Mouse (Mus musculus) bone marrow macrophage, adult 2 months (primary cell): ENCODE data around the gene Pde4d. TPM values are rescaled to one million over a fixed set of nuclear protein-coding genes. Genes with fewer than 3 reads are reported as not detected.

ENCODE experiments used
- H3K27ac ChIP-seq: 2 replicates; pipeline ENCODE4 v1.5.1; 2012; ENCODE audit warnings: low read depth, low read length; ENCODE audit not compliant: insufficient read depth
- H3K4me1 ChIP-seq: 2 replicates; pipeline ENCODE4 v1.6.1; 2012; ENCODE audit warnings: low read length; ENCODE audit not compliant: control insufficient read depth, insufficient read depth
- H3K4me3 ChIP-seq: 2 replicates; pipeline ENCODE4 v1.5.1; 2012; ENCODE audit warnings: mild to moderate bottlenecking, low read length, moderate library complexity; ENCODE audit not compliant: insufficient read depth
- CTCF ChIP-seq: IDR thresholded peaks from 2 replicates; pipeline ENCODE4 v1.5.1; 2012; ENCODE audit warnings: low read depth, mild to moderate bottlenecking, low read length, moderate library complexity
- POLR2A ChIP-seq: IDR thresholded peaks from 2 replicates; pipeline ENCODE4 v1.6.1; 2012; ENCODE audit warnings: mild to moderate bottlenecking, low read depth, low read length, borderline replicate concordance
- polyA plus RNA-seq: library from polyadenylated mRNA; stranded (reverse); fragments of >200 nt; gene quantifications from 2 replicates; pipeline ENCODE4 v1.2.4, GENCODE M21; 2012; ENCODE audit not compliant: missing spikeins, insufficient read depth, insufficient read length

Gene Pde4d
- polyA plus RNA-seq, 1 experiment, result 1.8 TPM

GRCm38 (mm10) chr13:109825891-109826290, 1376.1 kb downstream of the Pde4d start:
- no peak overlapping the region for H3K27ac ChIP-seq
- no peak overlapping the region for H3K4me3 ChIP-seq
- peaks cover 14% of the 10 kb centered on the region for H3K4me1 ChIP-seq
- TF ChIP-seq CTCF (no peak), POLR2A (no peak)

DNA sequence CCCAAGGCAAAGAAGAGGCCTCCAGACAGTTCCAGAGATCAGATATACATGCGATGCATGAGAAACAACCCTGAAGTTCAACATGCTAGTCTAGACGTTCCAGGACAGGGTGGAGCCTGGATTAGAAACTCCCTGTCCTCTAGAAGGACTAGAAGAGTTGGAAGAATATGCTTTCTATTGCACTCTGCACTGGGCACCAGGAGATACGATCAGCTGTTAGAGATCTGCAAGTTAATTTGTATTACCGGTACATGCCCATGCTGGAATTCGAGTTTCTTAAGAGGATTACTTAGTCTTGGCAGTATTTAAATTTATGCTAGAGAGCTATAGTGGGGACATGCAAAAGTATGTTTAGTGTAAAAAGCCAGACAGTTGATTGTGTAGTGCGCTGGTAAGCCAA, 1377.6 kb downstream of the Pde4d start:
- H3K27ac ChIP-seq, result no peak overlapping the region

DNA sequence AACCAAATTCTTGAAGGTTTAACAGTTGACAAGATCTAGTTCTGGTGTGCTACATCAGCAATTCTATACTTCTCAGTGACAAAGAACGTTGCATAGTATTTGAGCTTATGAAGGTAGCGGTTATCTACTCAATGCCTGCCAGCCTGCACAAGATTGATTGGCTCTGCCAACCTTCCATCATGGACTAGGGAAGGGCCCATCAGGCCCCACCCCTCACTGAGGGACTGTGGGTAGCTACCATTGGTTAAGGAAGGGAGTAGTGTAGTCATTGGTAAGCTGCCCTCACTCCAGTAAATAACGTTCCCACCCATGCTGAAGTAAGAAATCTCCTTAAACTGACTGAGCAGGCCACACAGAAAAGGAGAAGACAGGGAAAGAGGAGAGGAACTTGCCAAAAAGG, 1378.2 kb downstream of the Pde4d start:
- no peak overlapping the region for H3K4me3 ChIP-seq
- peaks cover 8% of the 10 kb centered on the region for H3K4me1 ChIP-seq
- H3K27ac ChIP-seq, result no peak overlapping the region
- TF ChIP-seq CTCF (no peak), POLR2A (no peak)

More for the DNA sequence above, 1377.6 kb downstream of the Pde4d start:
- peaks cover 9% of the 10 kb centered on the region for H3K4me1 ChIP-seq
- H3K4me3 ChIP-seq, result no peak overlapping the region
- TF ChIP-seq CTCF (no peak), POLR2A (no peak)

DNA sequence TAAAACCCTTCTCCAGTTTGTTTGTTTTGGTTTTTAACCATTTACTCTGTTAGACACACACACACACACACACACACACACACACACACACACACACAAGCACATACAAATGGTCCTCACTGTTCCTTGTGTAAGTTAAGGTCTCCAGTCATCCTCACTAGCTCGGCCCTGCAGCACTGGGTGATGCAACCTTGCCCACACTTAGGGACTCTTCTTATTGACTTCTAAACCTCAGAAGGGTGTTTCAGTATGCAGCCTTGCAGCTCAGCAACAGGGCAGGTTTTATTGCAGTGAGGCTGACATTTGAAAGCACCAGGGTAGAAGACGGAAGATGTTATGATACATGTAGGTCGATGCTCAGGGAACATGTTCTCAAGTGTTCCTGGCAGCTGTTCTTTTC, 1379.7 kb downstream of the Pde4d start:
- Histone ChIP-seq H3K27ac (no peak overlapping the region), H3K4me1 (no peaks in the 10 kb centered on the region), H3K4me3 (no peak overlapping the region)
- TF ChIP-seq CTCF (no peak), POLR2A (no peak)

- Histone ChIP-seq H3K27ac (no peak overlapping the region), H3K4me1 (no peaks in the 10 kb centered on the region), H3K4me3 (no peak overlapping the region)
- TF ChIP-seq POLR2A (no peak), CTCF (no peak)
Measured at GRCm38 (mm10) chr13:109834935-109835334, 1385.2 kb downstream of the Pde4d start.

GRCm38 (mm10) chr13:109837453-109837852, 1387.7 kb downstream of the Pde4d start:
- no peak overlapping the region for H3K4me3 ChIP-seq
- H3K4me1 ChIP-seq, result no peaks in the 10 kb centered on the region
- H3K27ac ChIP-seq, result no peak overlapping the region
- TF ChIP-seq CTCF, result no peak
- TF ChIP-seq POLR2A, result no peak

DNA sequence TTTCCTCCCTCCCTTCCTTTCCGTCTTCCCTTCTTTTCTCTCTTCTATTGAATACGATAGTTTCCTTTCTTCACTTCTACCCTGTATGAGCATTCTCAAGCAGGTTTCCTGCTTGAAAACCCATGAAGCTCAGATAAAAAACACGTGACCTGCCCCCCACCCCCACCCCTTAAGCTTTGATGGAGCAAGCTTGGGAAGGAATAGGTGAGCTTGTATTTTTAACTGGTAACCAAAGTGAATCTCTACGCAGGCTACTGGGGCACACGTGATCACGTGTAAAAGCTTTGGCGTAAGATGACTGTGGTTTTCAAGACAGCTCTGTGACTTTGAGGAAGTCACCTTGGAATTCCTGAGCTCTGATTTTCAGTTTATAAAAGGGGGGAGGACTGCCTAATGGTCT, 1388.2 kb downstream of the Pde4d start:
- TF ChIP-seq POLR2A (no peak), CTCF (no peak)
- H3K27ac ChIP-seq, result no peak overlapping the region
- H3K4me1 ChIP-seq, result no peaks in the 10 kb centered on the region
- no peak overlapping the region for H3K4me3 ChIP-seq

DNA sequence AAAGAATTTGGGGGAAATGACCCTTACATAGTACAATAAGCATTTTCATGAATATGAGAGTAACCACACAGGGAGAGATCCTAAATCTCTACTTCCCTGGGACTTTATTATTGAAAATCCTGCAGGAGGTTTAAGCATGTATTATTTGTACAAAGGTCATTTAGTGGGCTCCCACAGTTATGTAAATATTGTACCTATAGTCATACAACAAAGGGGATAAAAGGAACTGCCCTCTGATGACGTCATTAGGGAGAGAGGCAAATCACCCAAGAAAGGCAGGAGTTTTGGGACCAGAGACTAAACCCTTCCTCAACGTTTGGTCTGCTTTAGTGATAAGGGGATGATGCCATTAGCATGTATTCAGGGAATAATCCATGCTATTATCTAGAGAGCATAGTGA, 1390.5 kb downstream of the Pde4d start:
- no peak overlapping the region for H3K4me3 ChIP-seq
- no peak for TF ChIP-seq CTCF
- no peak overlapping the region for H3K27ac ChIP-seq
- H3K4me1 ChIP-seq, result no peaks in the 10 kb centered on the region

GRCm38 (mm10) chr13:109841140-109841822, 1391.5 kb downstream of the Pde4d start:
- Histone ChIP-seq H3K27ac (no peak overlapping the region), H3K4me1 (no peaks in the 10 kb centered on the region)
- no peak for TF ChIP-seq POLR2A
- no peak for TF ChIP-seq CTCF

GRCm38 (mm10) chr13:109842982-109843381, 1393.2 kb downstream of the Pde4d start:
- Histone ChIP-seq H3K27ac (no peak overlapping the region), H3K4me1 (no peaks in the 10 kb centered on the region), H3K4me3 (no peak overlapping the region)
- TF ChIP-seq CTCF (no peak), POLR2A (no peak)

More at GRCm38 (mm10) chr13:109841140-109841822, 1391.5 kb downstream of the Pde4d start:
- no peak overlapping the region for H3K4me3 ChIP-seq
